Mouse (Mus musculus): ENCODE results near the gene Apol6.

The Apol6 gene

DNA sequence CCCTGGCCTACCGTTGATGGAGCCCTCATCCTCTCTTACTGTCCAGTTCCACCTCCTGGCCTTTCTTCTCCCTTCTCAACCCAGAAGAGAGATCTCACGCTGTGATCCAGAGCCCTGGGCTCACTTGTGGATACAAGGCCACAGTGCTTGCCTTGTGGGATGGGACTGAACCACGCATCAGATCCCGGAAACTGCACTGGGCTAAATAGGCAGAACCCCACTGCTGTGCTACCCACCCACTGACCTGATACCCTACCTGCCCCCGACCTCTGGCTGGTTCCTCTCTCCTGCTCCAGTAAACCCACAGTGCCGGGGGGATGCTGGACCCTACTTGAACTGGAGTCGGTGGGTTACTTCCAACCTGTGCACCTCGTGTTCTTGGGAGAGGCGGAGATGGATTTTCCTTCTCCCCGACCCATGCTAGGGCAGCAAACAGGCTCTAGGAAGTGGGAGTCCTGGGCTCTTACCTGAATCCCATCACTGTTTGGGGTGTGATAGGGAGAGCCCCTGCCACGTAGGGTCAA is 26.3 kb downstream of the Apol6 start:
- no peak for DNase-seq (ENCODE audit: low spot score)

GRCm38 (mm10) chr15:77071501-77071900 is 27.0 kb downstream of the Apol6 start:
- DNase-seq (ENCODE audit: low spot score), result peak; percentile 5

DNA sequence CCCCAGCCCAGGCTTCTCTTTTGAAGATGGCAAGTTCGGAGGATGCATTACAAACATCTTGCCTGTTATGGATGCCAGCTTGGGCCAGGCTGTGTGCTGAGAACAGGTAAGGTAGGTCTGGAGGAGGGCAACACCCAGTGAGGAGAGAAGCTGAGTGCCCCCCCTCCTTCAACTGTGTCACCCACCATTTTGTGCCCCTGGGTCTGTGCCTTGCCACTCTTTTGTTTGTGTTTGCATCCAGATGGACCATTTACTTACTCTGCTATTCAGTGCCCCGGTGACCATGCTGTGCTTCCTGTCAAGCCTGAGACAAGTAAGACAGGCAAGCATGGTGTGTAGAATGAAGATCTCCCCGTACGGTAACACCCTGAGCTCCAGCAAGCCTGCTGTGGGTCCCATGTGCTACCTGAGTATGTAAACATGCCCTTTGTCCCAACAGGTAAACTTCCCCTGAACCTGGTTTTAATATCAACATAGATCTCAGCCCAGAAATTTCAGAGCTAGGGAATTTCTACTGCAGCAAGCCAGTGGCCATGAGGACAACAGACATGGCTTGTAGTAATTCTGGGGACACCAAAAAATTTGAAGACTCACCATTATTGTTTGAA is 28.1 kb downstream of the Apol6 start:
- no peak for DNase-seq (ENCODE audit: low spot score)

GRCm38 (mm10) chr15:77076523-77076922 is 32.0 kb downstream of the Apol6 start:
- DNase-seq (ENCODE audit: low spot score), result no peak

GRCm38 (mm10) chr15:77077906-77078305 is 33.4 kb downstream of the Apol6 start:
- DNase-seq (ENCODE audit: low spot score), result no peak

DNA sequence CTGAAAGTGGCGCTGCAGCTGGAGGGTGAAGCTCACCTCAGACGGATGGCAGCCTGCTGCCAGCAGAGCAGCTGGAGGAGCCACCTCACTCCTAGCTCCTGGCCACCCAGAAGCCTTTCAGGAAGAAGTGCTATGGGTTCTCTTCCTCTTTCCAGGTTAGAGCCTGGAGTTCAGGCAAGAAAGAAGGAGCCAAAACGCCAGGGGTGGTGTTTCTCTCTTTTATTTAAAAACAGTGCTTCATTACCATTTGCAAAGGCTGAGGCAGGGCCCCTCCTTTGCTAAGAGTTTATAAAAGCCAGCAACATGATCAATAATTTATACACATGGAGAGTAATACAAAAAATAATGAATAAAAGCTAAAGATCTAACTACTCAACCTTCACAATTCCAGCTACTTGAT is 34.3 kb downstream of the Apol6 start:
- no peak for DNase-seq (ENCODE audit: low spot score)

GRCm38 (mm10) chr15:77079256-77079822 is 34.8 kb downstream of the Apol6 start:
- DNase-seq (ENCODE audit: low spot score), result no peak

GRCm38 (mm10) chr15:77079890-77080361 is 35.4 kb downstream of the Apol6 start:
- no peak for DNase-seq (ENCODE audit: low spot score)

DNA sequence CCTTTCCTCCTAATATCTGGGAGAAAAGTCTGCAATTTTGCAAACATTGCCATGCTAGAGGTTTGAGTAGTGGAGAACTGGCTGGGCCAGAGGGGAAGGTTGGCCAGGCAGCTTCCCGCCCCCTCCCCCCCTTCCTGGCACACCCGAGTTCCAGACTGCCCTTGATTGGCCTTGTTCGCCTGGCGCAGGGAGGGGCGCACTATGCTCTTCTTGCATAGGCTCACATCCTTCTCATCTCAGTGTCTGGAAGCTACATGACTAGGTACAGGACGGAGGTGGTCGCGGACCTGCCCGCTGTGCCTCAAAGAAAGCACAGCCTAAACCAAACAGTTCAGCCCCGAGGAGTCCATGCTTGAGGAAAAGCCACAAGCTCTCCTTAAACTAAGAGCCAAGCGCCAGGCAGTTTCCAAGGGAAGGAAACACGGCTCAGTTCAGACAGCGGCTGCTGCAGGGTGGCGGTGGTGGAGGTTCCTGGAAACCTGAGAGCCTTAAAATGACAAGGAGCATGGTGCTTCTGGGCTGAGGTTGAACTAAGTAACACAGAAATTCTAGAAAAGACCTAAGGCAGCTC is 36.2 kb downstream of the Apol6 start:
- DNase-seq (ENCODE audit: low spot score), result no peak

DNA sequence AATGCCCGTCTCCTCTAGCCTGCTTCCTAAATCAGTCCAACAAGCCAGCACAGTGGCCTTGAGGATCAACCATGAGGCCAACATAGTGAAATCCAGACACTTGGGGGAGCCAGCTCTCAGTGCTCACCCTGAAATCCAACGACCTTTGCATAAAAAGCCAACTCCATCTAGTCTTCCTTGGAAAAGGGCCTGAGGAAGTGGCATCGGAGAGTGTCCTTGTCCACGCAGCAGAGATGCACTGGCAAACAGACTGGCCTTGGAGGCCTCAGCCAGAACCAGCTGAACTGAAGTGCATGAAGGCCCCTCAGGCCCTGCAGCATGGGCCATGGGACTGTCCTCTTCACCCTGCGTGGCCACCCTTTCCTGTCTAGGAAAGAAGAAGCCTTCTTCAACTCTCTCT is 36.9 kb downstream of the Apol6 start:
- no peak for DNase-seq (ENCODE audit: low spot score)

- DNase-seq (ENCODE audit: low spot score), result no peak
Measured at GRCm38 (mm10) chr15:77085818-77086217, 41.3 kb downstream of the Apol6 start.

GRCm38 (mm10) chr15:77086488-77086887 is 42.0 kb downstream of the Apol6 start:
- no peak for DNase-seq (ENCODE audit: low spot score)

DNA sequence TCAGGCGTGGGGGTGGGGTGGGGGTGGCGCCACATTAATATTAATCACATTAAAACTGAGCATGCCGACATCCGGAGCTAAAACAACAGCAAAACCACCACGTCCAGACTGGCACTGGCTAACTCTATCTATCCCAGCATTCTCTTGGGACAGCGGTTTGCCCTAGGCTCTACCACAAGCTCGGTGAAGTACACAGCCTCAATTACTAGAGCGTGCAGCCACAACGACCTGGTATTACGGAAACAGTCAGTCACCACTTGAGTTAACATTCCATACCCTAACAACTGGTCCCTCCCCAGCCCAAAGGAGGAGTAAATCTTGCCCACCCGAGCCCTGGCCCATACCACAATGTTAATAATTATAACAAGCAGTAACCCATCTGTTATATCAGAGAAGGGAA is 44.7 kb downstream of the Apol6 start:
- no peak for DNase-seq (ENCODE audit: low spot score)

GRCm38 (mm10) chr15:77090531-77090930 is 46.0 kb downstream of the Apol6 start:
- DNase-seq (ENCODE audit: low spot score), result no peak

- no peak for DNase-seq (ENCODE audit: low spot score)
Measured at GRCm38 (mm10) chr15:77091394-77091793, 46.9 kb downstream of the Apol6 start.

- DNase-seq (ENCODE audit: low spot score), result no peak
Measured at GRCm38 (mm10) chr15:77094431-77094830, 49.9 kb downstream of the Apol6 start.

- DNase-seq (ENCODE audit: low spot score), result no peak
Measured at GRCm38 (mm10) chr15:77095216-77095615, 50.7 kb downstream of the Apol6 start.

DNA sequence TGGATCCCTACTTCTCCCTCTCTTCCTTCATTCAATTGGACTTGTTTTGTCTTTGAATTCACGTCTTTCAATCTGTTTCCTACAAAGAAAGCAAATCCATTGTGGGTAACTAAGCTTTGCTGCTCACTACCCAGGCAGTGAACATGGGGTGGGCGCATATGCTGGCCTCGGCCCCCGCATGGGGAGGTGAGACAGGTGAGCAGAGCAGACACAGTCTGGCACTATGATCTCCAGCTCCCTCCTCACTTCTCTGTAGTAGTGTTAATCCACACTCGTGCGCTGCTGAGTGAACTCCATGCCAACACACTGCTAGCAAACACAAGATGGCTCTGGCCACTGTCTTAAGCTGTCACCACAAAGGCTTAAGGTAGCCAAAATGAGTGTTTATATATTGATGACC is 52.8 kb downstream of the Apol6 start:
- DNase-seq (ENCODE audit: low spot score), result no peak

GRCm38 (mm10) chr15:77099756-77100155 is 55.2 kb downstream of the Apol6 start:
- DNase-seq (ENCODE audit: low spot score), result no peak

DNA sequence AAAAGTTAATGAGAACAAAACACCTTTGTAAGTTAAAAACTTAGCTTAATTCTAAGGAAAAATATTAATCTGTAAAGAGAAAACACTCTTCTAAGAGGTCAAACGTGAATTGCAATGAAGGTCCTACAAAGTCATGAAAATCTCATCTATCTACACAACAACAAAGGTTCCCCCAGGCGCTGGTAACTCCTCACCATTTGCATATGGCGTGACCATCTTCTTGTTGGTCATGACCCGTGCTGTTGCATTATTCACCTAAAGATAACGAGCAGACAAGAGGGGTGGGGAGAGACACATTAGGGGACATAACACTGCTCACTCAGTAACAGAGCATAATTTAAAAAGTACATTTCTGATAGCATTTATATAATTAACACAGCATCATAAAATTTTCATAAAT is 58.2 kb downstream of the Apol6 start:
- DNase-seq (ENCODE audit: low spot score), result no peak

- DNase-seq (ENCODE audit: low spot score), result no peak
Measured at GRCm38 (mm10) chr15:77104349-77105158, 60.0 kb downstream of the Apol6 start.

GRCm38 (mm10) chr15:77105273-77105672 is 60.7 kb downstream of the Apol6 start:
- no peak for DNase-seq (ENCODE audit: low spot score)
